Mouse (Mus musculus) G1E (cell line): ENCODE measurements around the gene Gm49380.

Experiments
- CTCF ChIP-seq: IDR thresholded peaks from 2 replicates; pipeline ENCODE4 v1.5.1; 2012; ENCODE audit warnings: low read depth, low read length, inconsistent platforms, mixed read lengths
- POLR2AphosphoS5 ChIP-seq: IDR thresholded peaks from 2 replicates; pipeline ENCODE4 v1.6.1; 2012; ENCODE audit warnings: low read depth, low read length, inconsistent platforms; ENCODE audit not compliant: insufficient replicate concordance
- TAL1 ChIP-seq: conservative IDR thresholded peaks from 2 replicates; pipeline ENCODE4 v1.6.1; 2012; ENCODE audit warnings: low read depth, low read length, inconsistent platforms, mixed read lengths

DNA sequence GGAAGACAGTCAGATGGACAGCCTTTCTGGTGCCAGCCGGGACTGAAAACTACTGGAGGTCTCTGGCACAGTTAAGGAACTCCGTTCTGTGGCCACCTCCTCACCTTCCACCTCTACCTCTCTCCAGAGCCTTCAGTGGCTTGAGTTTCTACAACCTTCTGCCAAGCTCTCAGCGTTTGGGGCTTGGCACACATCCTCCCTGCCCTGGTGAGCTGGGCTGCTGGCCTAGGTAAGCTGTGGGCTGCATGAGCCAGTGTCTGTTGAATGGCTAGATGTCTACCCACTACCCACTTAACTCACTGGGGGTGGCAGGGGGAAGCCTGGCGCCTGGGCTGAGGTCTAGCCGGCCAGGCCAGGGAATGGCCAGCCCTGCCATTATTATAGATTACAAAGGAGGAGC lies 40.2 kb downstream of the Gm49380 start:
- no peak for TF ChIP-seq CTCF
- TF ChIP-seq POLR2AphosphoS5 = no peak
- TF ChIP-seq TAL1 = no peak
